In the genomic region with DNA sequence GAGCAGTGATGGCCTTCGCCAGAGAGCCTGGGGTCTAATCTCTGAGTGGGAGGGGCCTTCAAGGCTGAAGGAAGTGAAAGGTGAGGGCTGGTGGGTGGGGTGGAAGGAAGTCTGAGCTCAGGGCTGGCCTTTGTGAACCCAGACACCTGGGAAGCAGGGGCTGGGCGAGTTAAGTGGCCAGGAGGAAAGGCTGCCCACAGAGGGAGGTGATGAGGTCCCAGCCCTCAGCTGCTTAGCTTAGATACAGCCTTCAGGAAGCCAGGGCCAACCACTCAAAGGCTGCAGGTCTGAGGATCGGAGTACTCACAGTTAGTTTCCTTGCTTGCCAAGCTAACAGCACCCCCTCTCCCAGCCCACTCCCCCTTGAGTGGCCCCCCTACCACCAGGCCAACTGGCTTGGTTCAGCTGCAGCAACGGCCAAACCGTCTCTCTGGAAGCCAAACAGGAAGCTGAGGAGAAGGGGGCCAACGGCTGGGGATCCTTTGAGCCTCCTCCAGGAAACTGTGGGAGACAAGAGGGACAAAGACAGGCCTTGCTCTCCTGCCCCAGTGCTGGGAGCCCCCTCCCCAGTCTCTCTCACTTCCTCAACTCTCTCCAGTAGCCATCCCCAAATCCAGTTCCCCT, we compare ENCODE assay signal across 8 mouse cellular contexts. TPM values are rescaled to one million over a fixed set of nuclear protein-coding genes. Genes with fewer than 3 reads are reported as not detected.
DNase-seq lines count a peak whose midpoint lies in the region; ATAC-seq and TF ChIP-seq lines count a peak whose summit lies in the region.

No protein-coding gene starts in this region.

- peak; percentile 49; the same call in 1 of the 2 replicates for TF ChIP-seq POLR2A in bone marrow, adult 2 months (IDR thresholded peaks at IDR 0.05; ENCODE audit: borderline replicate concordance, control insufficient read depth, low read depth, low read length)

- no peak for ATAC-seq in limb, embryonic 13.5 days (ENCODE audit: low FRiP score, low read depth)

- H3K36me3 ChIP-seq in limb, embryonic 13.5 days: no peaks in the 10 kb centered on the region
- H3K36me3 ChIP-seq in splenic B cell, adult 2 months (ENCODE audit: control insufficient read depth, insufficient read depth, low read length, poor library complexity, severe bottlenecking): no peaks in the 10 kb centered on the region

- DNase-seq in layer of hippocampus, postnatal 14 days (ENCODE audit: low spot score in 2 of 2): peak; percentile 30 to 48
- no peak for DNase-seq in layer of hippocampus, postnatal 25 days (ENCODE audit: extremely low spot score in 1 of 2, low spot score in 1 of 2)
- DNase-seq in gastrocnemius, postnatal 25 days: peak; percentile 11
- DNase-seq in splenic B cell, adult 2 months (ENCODE audit: low read depth, low spot score): peak; percentile 54
- no peak for DNase-seq in c-Kit-positive CD71-positive TER-119-positive erythroid progenitor cells, embryonic 14.5 days (ENCODE audit: low spot score)
- DNase-seq in cerebellum, adult 18-20 months: no peak

- WGBS in bone marrow, adult 2 months: 4% methylated on average over 6 of the region's 6 CpGs
- WGBS in limb, embryonic 13.5 days: 36% methylated on average over 6 of the region's 6 CpGs

- H3K27me3 ChIP-seq in limb, embryonic 13.5 days: peaks cover 17% of the 10 kb centered on the region
- H3K27me3 ChIP-seq in splenic B cell, adult 2 months (ENCODE audit: control insufficient read depth, insufficient read depth, low read length, poor library complexity, severe bottlenecking): no peaks in the 10 kb centered on the region

- H3K4me1 ChIP-seq in bone marrow, adult 2 months (ENCODE audit: control insufficient read depth, insufficient read depth, low read length): peaks cover 9% of the 10 kb centered on the region
- peaks cover 46% of the 10 kb centered on the region for H3K4me1 ChIP-seq in limb, embryonic 13.5 days

- H3K4me2 ChIP-seq in limb, embryonic 13.5 days (replicated peaks): no peak overlapping the region

- no peak overlapping the region for H3K4me3 ChIP-seq in bone marrow, adult 2 months (replicated peaks; ENCODE audit: control insufficient read depth, low read depth, low read length)
- no peak overlapping the region for H3K4me3 ChIP-seq in limb, embryonic 13.5 days

- H3K9me3 ChIP-seq in limb, embryonic 13.5 days: no peaks in the 10 kb centered on the region

- no peak for TF ChIP-seq CTCF in bone marrow, adult 2 months (IDR thresholded peaks at IDR 0.05; ENCODE audit: control insufficient read depth, insufficient read depth, low read length)

- peak overlapping the region; percentile 60 for H3K27ac ChIP-seq in bone marrow, adult 2 months (ENCODE audit: control insufficient read depth, insufficient read depth, low read depth, low read length, poor library complexity)
- peak overlapping the region; percentile 44; the same call in 1 of the 2 replicates for H3K27ac ChIP-seq in limb, embryonic 13.5 days

- H3K9ac ChIP-seq in limb, embryonic 13.5 days: peak overlapping the region; percentile 19

RNA-seq across cellular contexts. Expression of a gene that starts 26.4 kb away (rescaled TPM):
- 10 to 100 TPM; 22.7 to 29.5 TPM for total RNA-seq in layer of hippocampus, postnatal 14 days (2021)
- total RNA-seq in layer of hippocampus, postnatal 25 days (2021): 10 to 100 TPM; 26.6 to 28.7 TPM
- 45.8 and 74.0 TPM in 2 replicates for polyA plus RNA-seq in bone marrow, adult 2 months (2011; ENCODE audit: insufficient read depth, insufficient read length, low replicate concordance, missing spikeins)
- total RNA-seq in gastrocnemius, postnatal 25 days (2021): 10 to 100 TPM; 10.1 to 14.9 TPM
- polyA plus RNA-seq in limb, embryonic 13.5 days (2015; fragmentation: Nextera tagmentation; extraction: Ambion mirVana): 18.7 and 19.7 TPM in 2 replicates

Comparison
In these comparisons a context has a peak if more than half of its experiments do, and no peak if none do; other contexts are left out.
1. DNase-seq: peak in layer of hippocampus, postnatal 14 days (2 of 2), gastrocnemius, postnatal 25 days (single experiment) and splenic B cell, adult 2 months (single experiment); none in layer of hippocampus, postnatal 25 days (0 of 2), c-Kit-positive CD71-positive TER-119-positive erythroid progenitor cells, embryonic 14.5 days (single experiment) and cerebellum, adult 18-20 months (0 of 2).